Mouse (Mus musculus) kidney, adult 2 months (tissue): ENCODE measurements around the gene Olfr266. TPM values are rescaled to one million over a fixed set of nuclear protein-coding genes. Genes with fewer than 3 reads are reported as not detected.
A peak's percentile ranks its signal among the peaks of the same experiment; 100 is the strongest.

Experiments
- DNase-seq: peaks from one replicate; pipeline ENCODE4 v3.0.0; 2021
- H3K27ac ChIP-seq: fragments of 200-500 bp; 2 replicates; pipeline ENCODE4 v1.5.1; 2012; ENCODE audit warnings: low read depth, low read length, control low read depth, inconsistent platforms; ENCODE audit not compliant: insufficient read depth
- H3K27me3 ChIP-seq: fragments of 200-500 bp; replicated peaks from 2 replicates; pipeline ENCODE4 v1.6.1; 2012; ENCODE audit warnings: mild to moderate bottlenecking, moderate library complexity, low read length, inconsistent platforms; ENCODE audit not compliant: control insufficient read depth, insufficient read depth
- H3K36me3 ChIP-seq: fragments of 200-500 bp; 2 replicates; pipeline ENCODE4 v1.6.1; 2012; ENCODE audit warnings: mild to moderate bottlenecking, moderate library complexity, low read length, inconsistent platforms; ENCODE audit not compliant: control insufficient read depth, insufficient read depth
- H3K4me1 ChIP-seq: fragments of 200-500 bp; 2 replicates; pipeline ENCODE4 v1.6.1; 2011; ENCODE audit warnings: low read length; ENCODE audit not compliant: control insufficient read depth, insufficient read depth
- H3K4me3 ChIP-seq: fragments of 200-500 bp; 2 replicates; pipeline ENCODE4 v1.5.1; 2011; ENCODE audit warnings: mild to moderate bottlenecking, low read depth, low read length, control low read depth; ENCODE audit not compliant: insufficient read depth
- CTCF ChIP-seq: fragments of 200-500 bp; conservative IDR thresholded peaks from 2 replicates; pipeline ENCODE4 v1.5.1; 2011; ENCODE audit warnings: low read depth, mild to moderate bottlenecking, control low read depth, low read length, moderate library complexity, mixed read lengths; ENCODE audit not compliant: insufficient read depth, insufficient read length
- POLR2A ChIP-seq: fragments of 200-500 bp; IDR thresholded peaks from one replicate; pipeline ENCODE4 v1.6.1; 2011; ENCODE audit warnings: low read depth, low read length, control low read depth
- WGBS: fragments of 180-500 bp; shearing (Covaris S2); methylation state at CpG from one replicate; pipeline ENCODE4 v1.1.7; 2018; 5-methylcytosine and 5-hydroxymethylcytosine counted together
- polyA plus RNA-seq: library from polyadenylated mRNA; depleted of rRNA; stranded (reverse); fragments of >200 nt; gene quantifications from 2 replicates; pipeline ENCODE4 v1.2.3, GENCODE M21; 2012; rRNA removed

The Olfr266 gene
- not detected in 2 replicates for polyA plus RNA-seq

GRCm38 (mm10) chr3:106826187-106826586 is at the start of gene Olfr266:
TSS of gene Olfr266 (minus strand) at chr3:106826287.
- H3K27me3 ChIP-seq, result no peaks in the 10 kb centered on the region
- H3K4me1 ChIP-seq, result no peaks in the 10 kb centered on the region
- no peak for TF ChIP-seq POLR2A
- no peaks in the 10 kb centered on the region for H3K36me3 ChIP-seq
- H3K27ac ChIP-seq, result no peak within 1 kb of the TSS
- no peak for DNase-seq
- WGBS, result 72% methylated on average over 1 of the region's 1 CpGs
- H3K4me3 ChIP-seq, result no peak within 1 kb of the TSS

DNA sequence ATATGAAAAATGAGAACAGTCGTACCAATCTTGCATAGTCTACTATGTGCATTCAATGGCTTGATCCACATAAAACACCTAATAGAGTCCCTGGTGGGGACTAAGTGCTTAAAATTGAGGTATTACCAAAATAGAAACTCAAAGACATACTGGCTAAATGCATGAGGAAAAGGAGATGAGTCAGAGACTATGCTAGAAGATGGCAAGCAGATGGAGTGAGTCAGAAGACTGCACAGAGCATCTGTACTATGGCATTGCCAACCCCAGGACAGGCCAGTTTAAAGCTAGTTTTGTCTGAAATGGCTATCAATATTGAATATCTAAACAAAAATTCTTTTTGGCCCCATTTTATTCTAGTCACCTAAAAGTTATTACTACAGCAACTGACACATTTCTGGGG is 49.5 kb upstream of the Olfr266 start:
- Histone ChIP-seq H3K36me3 (no peaks in the 10 kb centered on the region), H3K4me3 (no peak overlapping the region), H3K4me1 (no peaks in the 10 kb centered on the region), H3K27me3 (no peaks in the 10 kb centered on the region), H3K27ac (no peak overlapping the region)
- 96% methylated on average over 1 of the region's 1 CpGs for WGBS
- no peak for DNase-seq
- no peak for TF ChIP-seq CTCF
- no peak for TF ChIP-seq POLR2A

DNA sequence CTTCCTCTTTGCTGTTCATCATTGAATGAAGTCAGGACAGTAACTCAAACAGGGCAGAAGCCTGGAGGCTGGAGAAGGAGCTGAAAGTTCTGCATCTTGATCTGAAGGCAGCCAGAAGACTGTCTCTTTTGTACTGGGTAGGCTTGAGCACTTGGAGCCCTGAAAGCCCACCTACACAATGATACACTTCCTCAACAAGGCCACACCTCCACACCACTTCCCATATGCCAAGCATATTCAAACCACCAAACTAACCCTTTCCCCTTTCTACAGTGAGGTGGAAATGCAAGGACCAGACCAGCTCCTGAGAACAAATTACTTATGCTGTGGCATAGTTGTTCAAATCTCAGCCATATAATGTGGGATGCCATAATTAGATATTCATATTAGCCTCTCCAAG is 46.8 kb upstream of the Olfr266 start:
- no peak overlapping the region for H3K27ac ChIP-seq
- no peaks in the 10 kb centered on the region for H3K36me3 ChIP-seq
- TF ChIP-seq POLR2A (no peak), CTCF (no peak)
- no peak overlapping the region for H3K4me3 ChIP-seq
- DNase-seq, result no peak
- no peaks in the 10 kb centered on the region for H3K27me3 ChIP-seq
- no peaks in the 10 kb centered on the region for H3K4me1 ChIP-seq

GRCm38 (mm10) chr3:106832107-106832506 is 6.0 kb upstream of the Olfr266 start:
- peak; percentile 23 for DNase-seq
- H3K36me3 ChIP-seq, result no peaks in the 10 kb centered on the region
- H3K4me1 ChIP-seq, result no peaks in the 10 kb centered on the region
- no peak overlapping the region for H3K27ac ChIP-seq
- no peak overlapping the region for H3K4me3 ChIP-seq
- H3K27me3 ChIP-seq, result no peaks in the 10 kb centered on the region
- WGBS, result 67% methylated on average over 1 of the region's 1 CpGs
- TF ChIP-seq CTCF (no peak), POLR2A (no peak)

GRCm38 (mm10) chr3:106817676-106818075 is 8.4 kb downstream of the Olfr266 start:
- WGBS, result 76% methylated on average over 2 of the region's 2 CpGs
- H3K4me3 ChIP-seq, result no peak overlapping the region
- no peak overlapping the region for H3K27ac ChIP-seq
- DNase-seq, result no peak
- H3K4me1 ChIP-seq, result no peaks in the 10 kb centered on the region
- H3K36me3 ChIP-seq, result no peaks in the 10 kb centered on the region
- TF ChIP-seq CTCF (no peak), POLR2A (no peak)
- H3K27me3 ChIP-seq, result no peaks in the 10 kb centered on the region

DNA sequence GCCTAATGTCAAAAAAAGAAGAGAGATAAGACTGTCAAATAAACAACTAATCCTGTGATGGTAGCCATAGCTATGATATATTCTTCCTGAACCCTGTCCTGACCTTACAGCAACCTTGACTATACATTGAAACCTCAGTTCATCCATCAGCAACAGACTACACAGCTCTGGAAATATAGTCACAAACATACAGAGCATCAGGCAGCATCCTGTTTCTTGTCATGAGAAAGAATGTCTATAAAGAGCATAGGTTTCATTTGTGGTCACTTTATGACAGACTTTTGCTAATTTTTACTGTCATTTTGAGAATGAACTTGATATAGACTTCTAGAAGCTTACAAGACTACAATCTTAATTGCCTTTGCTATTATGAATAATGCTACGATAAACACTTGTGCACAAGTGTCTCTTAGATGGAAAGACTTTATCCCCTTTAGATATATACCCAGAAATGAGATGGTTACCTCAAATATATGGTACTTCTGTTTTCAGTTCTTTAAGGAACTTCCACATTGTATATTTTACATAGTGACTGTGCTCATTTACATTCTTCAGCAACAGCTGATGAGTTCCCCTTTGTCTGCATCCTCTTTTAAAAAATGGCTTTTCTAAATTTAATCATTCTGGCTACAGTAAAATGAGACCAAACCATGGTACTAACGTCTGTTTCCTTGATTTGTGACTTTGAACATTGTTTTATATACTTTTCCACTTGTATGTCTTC is 17.0 kb downstream of the Olfr266 start:
- no peaks in the 10 kb centered on the region for H3K4me1 ChIP-seq
- no peak for DNase-seq
- WGBS, result 55% methylated on average over 2 of the region's 2 CpGs
- H3K27ac ChIP-seq, result no peak overlapping the region
- H3K27me3 ChIP-seq, result no peaks in the 10 kb centered on the region
- H3K36me3 ChIP-seq, result no peaks in the 10 kb centered on the region
- no peak overlapping the region for H3K4me3 ChIP-seq
- TF ChIP-seq POLR2A (no peak), CTCF (no peak)

- TF ChIP-seq CTCF (no peak), POLR2A (no peak)
- DNase-seq, result no peak
- Histone ChIP-seq H3K27ac (no peak overlapping the region), H3K4me3 (no peak overlapping the region), H3K27me3 (no peaks in the 10 kb centered on the region), H3K4me1 (no peaks in the 10 kb centered on the region), H3K36me3 (no peaks in the 10 kb centered on the region)
Measured at GRCm38 (mm10) chr3:106798079-106798478, 28.0 kb downstream of the Olfr266 start.
